Mouse (Mus musculus) heart, postnatal 4 days (tissue): ENCODE data around the gene Slc5a6. TPM values are rescaled to one million over a fixed set of nuclear protein-coding genes. Genes with fewer than 3 reads are reported as not detected.
"Not testable (repeated sequence)": the region's sequence is repeated elsewhere in the genome, so short reads cannot be mapped to it uniquely, and the experiment has no call there.

Source experiments
- DNase-seq: peaks from one replicate; pipeline ENCODE4 v3.0.0; 2021
- total RNA-seq, 2 experiments: library from RNA; stranded (reverse); gene quantifications; 2 replicates each; pipeline ENCODE4 v1.2.3; 2021

Gene Slc5a6
- total RNA-seq, 2 experiments from 2014 or later, result 7.0 to 7.2 TPM

DNA sequence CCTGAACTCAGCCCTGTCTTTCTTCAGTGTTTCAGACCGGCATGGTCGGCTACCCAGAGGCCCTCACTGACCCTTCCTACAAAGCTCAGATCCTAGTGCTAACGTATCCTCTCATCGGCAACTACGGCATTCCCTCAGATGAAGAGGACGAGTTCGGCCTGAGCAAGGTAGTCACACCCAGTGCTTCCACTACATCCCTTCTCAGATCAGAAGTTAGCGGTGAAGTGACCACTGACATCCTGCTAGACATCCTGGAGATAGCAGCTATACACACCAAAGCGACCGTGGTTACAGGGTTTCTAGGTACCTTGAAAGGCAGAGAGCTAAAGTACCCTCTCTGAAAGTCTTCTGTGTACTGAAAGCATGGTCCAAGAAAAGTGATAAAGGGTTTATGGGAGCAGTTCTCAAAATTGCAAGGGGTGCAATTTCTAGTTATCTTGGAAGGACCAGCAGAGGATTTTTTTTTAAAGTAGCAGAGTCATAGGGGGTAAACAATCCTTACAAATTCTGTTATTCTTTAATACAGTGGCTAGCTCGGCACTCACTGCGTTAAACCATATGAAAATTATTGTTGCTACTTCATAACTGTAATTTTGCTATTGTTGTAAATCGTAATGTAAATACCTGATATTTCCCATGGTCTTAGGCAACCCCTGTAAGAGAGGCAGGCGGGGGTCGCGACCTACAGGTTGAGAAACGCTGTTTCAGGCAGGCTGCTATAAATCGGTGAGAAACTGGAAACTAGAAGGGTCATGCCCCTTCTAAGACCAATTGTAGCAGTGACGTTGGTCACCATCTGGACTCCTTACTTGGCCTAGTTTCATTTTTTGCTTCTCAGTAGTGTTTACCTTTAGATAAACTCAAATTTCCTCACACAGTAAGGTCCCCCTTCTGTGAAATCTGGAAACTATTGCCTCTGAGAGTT, 6.8 kb upstream of the Slc5a6 start:
- no peak for DNase-seq

DNA sequence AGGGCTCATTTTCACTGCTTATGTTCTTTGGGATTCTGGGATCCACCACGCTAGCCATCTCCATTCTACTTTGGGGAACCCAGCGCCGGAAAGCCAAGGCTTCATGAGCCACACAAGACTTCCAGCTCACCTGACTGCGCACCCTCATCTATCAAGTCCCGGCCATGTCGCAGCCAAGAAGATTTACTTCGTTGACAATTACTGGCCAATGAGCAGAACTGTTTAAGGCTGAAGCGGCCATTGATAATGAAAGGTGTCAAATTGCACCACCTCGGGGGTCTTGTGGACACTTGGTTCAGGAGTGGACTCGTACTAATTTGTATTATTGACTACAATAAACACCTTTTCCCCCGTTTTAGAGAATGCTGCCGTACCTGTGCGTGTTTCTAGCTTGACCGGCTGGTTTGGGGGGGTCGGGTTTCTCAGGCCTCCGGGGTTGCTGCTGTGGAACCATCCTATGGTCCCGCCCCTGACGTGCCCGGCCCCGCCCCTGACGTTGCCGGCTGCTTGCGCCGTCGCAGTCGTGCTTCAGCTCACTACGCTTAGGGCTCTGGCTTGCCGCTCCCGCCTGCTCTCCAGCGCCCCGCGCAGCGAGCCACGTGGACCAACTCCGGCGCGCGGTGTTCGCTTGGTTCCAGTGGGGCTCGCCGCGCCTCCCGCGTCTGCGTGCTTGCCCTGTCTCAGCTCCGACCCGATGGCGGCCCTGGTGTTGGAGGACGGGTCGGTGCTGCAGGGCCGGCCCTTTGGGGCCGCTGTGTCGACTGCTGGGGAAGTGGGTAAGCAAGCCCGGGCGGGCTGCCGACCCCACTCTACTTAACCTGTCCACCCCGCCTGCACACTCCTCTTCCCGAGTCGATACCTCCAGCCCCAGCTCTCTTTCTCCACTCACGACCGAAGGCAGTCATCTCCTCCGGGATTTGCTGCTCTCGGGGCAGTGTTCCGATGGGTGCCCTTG, 5.8 kb upstream of the Slc5a6 start, which contains the start of gene Cad:
Gene Cad, plus strand, starts transcription at position 520 of the 955 bp plus-strand sequence.
- DNase-seq, result peak; percentile 97

DNA sequence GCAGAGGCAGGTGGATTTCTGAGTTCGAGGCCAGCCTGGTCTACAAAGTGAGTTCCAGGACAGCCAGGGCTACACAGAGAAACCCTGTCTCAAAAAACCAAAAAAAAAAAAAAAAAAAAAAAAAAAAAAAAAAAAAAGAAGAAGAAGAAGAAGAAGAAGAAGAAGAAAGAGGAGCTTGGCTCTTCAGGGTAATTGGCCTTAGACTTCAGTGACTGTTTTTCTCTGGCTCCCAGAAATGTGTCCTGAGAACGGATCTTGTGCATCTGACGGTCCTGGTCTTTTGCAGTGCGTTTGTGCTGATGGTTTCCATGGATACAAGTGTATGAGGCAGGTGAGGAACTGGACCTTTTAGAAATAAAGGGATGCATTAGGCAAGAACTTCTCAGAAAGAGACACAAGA, 5.0 kb upstream of the Slc5a6 start:
- DNase-seq, result not testable (repeated sequence)

DNA sequence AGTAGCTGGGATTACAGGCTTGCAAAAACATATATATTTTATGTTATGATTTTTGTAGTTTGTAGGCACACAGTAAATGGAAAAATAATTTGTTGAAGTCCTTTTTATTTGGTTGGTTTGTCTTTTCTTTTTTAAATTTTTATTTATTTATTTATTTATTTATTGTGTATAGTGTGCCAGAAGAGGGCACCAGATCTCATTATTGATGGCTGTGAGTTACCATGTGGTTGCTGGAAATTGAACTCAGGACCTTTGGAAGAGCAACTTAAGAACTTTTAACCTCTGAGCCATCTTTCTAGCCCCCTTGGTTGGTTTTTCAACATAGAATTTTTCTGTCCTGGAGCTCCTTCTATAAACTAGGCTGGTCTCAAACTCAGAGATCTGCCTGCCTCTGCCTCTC, 1.7 kb upstream of the Slc5a6 start:
- DNase-seq, result no peak

DNA sequence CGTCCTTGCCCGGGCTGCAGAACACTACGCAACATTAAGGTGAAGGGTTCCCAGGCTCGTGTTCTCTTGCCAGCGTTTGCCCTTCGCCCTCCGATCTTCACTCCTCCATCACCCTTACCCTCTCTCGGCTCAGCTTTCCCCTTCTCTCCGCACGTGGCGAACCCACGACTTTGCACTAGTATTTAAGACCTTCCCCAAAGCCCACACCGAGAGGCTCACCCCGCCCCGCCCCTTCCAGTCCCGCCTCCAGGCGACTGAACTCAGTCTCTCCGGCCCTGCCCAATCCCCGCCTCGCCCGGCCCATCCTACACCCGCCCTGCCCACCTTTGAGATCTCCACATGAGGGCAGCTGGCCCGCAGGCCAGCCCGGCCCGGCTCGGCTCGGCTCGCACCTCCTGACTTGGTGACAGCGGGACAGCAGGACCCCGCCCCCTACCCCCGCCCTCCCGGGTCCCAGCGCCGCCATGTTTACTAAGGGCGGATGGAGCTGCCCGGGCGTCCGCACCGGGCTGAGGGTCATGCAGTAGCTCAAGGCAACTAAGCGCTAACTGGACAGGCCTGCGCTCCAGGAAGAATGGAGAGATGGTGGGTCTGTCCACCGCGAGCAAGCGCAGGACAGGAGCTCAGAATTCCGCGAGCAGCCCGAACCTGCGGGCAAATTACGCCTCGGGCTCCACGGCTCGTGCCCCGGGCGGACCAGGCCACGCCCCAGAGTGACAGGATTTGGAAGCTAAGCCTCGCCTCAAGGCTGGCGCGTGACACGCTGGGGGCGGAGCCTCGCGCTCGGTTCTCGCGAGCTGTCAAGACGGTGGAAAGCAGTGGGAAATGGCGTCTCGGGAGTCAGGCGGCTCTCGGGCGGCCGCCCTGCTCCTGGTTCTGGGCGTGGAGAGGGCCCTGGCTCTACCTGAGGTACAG, 619 bp downstream of the Slc5a6 start, which contains the start of gene Atraid:
Gene Atraid, plus strand, starts transcription at position 465 of the 915 bp plus-strand sequence.
- DNase-seq, result peak; percentile 99

DNA sequence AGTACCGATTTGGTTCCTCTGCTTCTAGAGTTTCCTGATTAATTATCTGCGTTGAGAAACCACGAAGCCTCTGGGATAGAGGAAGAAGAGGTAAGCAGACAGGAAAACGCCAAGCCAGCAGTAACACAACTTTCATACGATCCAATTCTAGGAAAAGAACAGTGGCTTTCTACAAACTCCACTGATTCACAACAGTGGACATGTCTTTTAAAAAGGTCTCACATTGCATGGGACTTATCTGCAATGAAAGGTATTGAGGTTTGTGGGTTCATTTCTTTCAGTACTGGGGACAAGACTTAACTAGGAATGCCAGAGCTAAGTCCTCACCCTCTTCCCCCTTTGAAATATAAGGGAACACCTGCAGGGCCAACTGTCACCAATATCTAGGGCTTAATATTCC, 1.6 kb downstream of the Slc5a6 start:
- DNase-seq, result no peak

DNA sequence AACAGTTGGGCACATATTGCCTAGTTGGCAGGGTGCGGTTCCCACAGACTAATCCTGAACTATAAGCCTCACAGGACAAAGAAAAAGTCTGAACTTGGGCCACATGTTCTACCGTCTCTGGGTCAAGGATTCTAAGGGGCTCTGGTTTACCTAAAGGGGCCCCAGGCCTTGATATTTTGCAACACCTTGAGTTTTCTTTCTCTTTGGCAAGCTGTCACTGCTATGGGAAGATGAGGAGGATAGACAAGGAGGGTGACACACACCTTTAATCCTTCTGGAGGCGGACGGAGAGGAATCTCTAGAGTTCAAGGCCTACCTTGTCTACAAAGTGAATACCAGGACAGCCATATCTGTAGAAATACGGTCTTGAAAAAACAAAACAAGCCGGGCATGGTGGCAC, 2.3 kb downstream of the Slc5a6 start:
- no peak for DNase-seq

DNA sequence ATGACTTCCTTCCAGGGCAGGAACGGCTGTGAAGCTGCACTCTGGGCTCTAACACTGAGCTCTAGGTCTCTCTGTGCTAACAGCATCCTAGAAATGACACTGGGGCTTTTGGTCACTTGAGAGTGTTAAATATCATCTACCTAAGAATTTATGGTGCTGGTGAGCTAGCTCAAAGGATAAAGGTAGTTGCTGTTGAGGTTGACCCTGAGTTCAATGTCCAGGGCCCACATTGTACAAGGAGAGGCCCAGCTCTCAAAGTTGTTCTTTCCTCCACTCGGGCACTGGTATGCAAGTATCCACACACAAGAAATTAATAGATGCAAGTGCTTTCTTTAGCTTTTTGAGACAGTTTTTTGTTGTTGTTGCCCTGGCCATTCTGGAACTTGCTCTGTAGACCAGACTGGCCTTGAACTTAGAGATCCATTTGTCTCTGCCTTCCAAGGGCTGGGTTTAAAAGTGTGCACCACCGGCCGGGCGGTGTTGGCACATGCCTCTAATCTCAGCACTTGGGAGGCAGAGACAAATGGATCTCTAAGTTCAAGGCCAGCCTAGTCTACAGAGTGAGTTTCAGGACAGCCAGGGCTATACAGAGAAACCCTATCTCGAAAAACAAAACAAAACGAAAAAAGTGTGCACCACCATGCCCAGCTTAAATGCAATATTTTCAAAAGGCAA, 10.4 kb downstream of the Slc5a6 start:
- DNase-seq, result no peak

DNA sequence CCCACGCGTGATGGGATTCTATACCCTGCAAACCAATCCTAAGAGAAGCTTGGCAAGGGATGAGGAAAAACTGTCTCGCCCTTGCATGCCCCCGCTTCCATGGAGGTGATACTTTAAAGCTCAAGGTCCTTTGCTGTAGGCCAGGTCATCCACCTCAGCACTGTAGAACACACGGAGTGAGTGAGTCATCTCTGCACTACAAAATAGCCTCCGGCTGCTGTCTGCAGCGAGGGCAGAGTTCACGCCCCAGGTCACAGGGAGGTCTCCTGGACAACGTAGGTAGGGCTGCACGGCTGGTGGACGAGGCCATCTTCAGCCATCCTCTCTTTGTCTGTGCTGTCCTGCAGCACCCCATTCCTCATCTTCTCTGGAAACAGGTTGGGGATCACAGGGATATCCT, 12.2 kb downstream of the Slc5a6 start:
- not testable (repeated sequence) for DNase-seq

DNA sequence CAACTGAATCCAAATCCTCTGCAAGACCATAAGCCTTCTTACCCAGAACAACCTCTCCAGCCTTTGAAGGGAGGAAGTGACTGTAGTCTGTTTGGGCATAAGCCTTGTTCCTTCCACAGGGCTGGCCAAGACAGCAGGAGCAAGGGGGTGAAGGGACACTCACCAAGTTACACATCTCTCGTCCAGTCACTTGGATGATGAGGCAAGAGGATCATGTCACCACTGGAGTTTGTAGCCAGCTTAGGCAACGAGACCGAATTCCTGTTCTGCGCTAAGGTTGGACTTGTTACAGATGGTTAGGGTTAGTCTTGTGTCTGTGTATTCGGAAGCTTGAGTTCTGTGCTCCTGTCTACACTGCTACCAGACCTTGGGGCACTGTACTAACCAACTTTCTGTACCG, 14.1 kb downstream of the Slc5a6 start:
- no peak for DNase-seq

DNA sequence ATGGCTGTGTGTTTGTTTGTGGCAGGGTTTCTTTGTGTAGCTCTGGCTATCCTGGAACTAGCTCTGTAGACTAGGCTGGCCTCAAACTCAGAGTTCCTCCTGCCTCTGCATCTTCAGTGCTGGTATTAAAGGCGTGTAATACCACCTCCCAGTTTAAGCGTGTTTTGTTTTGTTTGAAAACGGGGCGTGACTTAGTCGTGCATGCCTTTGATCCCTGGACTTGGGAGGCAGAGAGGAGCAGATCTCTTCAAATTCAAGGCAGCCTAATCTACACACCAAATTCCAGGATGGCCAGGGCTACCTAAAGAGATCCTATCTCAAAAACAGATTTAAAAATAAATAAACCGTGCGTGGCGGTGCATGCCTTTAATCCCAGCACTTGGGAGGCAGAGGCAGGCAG, 17.2 kb downstream of the Slc5a6 start:
- no peak for DNase-seq

DNA sequence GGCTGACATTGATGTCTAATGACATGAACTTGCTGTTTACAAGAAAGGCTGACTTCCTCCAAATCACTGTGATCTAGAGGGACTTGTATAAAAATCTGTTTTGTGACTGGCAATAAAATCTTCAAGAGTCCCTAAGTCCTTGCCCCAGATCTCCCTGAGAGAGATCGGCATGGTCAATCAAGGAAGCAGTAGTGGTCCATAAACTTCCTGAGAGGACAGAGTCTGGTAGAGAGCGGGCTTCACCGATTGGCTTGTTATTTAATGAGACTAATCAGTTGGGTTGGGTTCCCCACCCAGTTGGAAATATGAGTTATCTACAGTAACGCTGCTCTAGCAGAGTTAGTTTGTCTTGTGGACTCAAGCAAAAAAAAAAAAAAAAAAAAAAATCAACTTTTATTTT, 17.8 kb downstream of the Slc5a6 start:
- no peak for DNase-seq

DNA sequence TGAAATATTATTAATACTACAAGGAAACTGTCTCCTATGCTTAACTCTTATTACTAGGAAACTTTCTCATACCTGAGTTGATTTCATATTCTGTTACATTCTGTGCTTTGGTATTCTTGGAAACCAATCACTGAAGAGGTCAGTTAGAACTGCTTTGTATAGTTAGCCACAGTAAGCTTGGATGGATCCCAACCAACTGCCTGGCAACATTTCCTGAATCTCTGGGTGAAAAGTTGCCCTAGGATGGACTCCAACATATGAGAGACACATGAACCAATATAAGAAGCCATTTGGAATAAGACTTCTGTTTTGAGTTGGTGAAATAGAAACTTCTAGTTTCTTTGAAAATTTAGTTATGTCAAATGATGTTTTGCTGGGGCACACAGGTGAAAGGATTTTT, 24.1 kb downstream of the Slc5a6 start:
- no peak for DNase-seq

DNA sequence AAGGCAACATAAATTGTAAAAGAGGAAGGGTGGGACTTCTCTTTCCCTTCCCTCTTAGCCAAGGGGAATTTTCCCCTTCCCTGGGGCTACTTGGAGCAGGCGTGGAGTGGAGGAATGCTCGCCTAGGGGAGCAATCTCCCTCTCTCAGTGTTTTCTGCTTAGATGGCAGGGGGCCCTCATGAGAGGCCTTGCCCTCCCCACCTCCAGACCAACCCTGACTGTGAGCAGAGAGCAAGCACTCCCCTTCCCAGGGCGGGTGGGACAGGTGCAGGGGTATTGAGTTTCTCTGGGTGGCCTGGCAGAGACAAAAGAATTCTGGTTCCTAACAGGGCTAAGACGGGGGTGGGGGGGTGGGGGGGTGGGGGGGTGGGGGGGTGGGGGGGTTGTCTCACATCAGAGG, 25.5 kb downstream of the Slc5a6 start:
- no peak for DNase-seq

DNA sequence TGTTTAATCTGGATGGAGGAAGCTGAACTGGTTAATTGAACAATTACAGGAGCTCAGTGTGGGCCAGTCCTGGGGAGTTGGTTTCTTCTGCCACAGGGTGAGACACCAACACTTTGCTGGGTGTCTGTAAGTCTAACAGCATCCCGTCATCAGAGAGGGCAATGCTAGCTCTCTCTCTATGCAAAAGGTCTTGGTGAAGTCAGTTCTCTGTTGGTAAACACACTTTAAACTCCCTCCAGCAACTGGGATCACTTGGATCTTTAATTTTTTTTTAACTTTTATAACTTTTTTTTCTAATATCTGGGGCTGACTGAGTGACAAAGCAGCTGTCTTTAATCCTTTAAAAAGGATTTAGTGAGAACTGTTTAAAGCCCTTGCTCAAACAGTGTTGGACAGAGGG, 26.0 kb downstream of the Slc5a6 start:
- DNase-seq, result no peak

DNA sequence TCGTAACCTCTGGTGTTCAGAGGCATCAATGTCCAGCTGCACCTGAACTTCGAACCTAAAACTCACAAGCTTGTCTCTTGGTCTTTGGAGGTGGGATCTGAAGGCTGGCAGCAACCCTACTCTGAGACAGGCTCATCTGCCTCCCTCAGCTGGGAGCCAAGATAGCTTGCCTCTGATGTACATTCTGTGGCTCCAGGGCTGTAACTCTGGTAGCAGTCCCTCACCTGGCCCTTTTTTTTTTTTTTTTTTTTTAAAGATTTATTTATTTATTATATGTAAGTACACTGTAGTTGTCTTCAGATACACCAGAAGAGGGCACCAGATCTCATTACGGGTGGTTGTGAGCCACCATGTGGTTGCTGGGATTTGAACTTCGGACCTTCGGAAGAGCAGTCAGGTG, 26.9 kb downstream of the Slc5a6 start:
- DNase-seq, result not testable (repeated sequence)

DNA sequence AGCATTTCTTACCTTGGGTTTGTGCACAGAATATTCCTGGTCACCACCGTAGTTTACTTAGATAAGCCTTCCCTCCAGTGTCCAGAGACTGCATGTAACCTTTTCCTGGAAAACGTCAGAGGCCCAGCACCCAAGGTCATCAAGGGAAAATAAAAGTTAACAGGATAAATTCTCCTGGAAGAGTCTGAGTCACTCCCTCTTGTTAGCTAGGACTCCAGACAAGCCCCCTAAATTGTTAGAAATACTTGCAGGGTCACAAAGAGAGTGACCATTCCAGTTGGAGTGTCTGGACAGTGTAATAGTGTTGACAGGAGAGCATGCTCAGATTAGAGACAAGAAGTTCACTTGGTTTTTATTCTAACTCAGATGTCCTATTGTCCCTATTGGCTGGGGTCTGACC, 32.8 kb downstream of the Slc5a6 start:
- DNase-seq, result no peak

DNA sequence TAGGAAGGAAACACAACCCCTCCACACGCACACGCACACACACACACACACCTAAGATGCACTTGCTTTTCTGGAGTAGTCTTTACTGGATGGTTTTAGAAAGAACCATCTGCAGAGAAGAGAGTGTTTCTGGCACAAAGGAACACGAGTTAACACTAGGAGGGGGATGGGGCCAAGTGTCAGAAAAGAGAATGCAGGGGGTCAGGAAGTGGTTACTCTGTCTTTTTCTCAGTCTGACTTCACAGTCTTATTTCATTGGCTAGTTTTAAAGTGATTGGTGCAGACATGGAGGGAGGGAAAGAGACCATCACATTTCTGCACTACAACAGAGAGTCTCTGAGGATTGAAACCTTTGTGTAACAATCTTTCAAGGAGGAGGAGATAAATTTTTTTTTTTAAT, 36.0 kb downstream of the Slc5a6 start:
- DNase-seq, result no peak

DNA sequence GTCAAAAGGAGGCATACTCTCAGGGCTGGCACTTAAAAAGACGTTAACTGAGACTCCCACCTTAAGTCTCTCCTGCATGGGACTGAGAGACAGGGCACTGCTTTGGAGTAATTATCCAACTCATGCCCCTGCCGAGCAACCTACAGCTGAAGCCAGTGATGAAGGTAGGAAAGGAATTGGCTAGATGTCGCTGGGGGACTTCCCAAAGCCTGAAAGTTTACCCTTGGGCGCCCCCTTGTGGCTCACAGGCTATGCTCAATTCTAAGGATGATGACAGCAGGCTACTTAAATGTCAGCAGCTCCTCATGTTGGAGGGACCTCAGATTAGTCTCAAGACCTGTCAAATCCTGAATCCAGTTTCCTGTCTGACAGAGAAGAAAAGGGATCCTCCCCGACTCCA, 44.5 kb downstream of the Slc5a6 start:
- peak; percentile 93 for DNase-seq

DNA sequence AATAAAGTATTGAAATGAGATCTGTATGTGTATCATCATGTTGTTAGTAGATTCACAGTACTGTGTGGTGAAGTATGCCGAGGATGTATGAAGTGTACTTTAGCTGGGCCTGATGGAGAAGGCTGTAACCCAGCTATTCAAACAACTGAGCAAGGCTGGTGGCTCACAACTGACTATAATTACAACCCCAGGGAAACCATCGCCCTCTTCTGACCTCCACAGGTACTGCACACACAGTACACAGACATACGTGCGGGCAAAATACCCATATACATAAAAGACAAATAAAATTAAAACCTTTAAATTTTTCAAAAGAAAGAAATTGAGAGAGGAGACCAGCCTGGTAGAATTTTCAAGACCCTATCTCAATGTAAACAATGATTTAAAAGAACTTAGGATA, 47.2 kb downstream of the Slc5a6 start:
- no peak for DNase-seq

DNA sequence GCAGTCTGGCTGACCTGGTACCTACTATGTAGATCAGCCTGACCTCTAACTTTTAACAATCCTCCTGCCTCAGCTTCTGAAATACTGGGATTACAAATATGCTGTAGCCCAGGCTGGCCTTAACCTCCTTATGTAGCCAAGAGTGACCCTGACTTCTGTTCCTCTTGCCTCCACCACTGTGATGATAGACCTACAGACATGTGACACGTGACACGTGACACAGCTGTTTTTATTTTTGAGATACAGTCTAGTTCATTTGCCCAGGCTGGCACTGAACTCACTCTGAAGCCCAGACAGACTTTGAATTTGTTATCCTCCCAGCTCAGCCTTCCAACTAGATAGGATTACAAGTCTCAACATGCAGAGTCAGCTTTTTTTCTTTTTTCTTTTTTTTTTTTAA, 47.7 kb downstream of the Slc5a6 start:
- no peak for DNase-seq

DNA sequence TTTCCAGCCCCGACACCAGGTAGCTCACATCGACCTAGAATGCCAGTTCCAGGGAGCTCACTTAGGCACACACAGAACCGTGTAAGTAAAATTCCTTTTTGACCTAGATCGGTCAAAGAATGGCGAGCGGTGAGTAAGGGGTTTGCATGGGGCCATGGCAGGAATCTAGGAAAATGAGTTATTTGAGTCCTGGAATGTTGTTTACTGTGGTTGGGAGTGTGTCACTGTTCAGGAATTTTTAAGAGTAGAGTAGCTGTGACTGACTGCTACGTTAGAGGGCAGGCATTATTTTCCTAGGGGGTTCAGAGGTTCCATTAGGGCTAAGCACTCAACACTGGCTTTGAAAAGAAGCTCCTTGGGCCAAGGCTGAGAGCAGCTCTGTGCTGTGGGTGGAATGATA, 48.6 kb downstream of the Slc5a6 start:
- DNase-seq, result no peak
